Mouse (Mus musculus) hindbrain, embryonic 10.5 days (tissue): Measurements from ENCODE around the gene 1700109H08Rik. TPM values are rescaled to one million over a fixed set of nuclear protein-coding genes. Genes with fewer than 3 reads are reported as not detected.

Experiments used
- DNase-seq: peaks from one replicate; pipeline ENCODE4 v3.0.0-alpha.2; 2017; ENCODE audit warnings: low spot score
- H3K27ac ChIP-seq: fragments of 300-500 bp; sonication (generic); 2 replicates; pipeline ENCODE4 v1.5.1; 2016; ENCODE audit warnings: mild to moderate bottlenecking, moderate library complexity
- H3K27me3 ChIP-seq: fragments of 300-500 bp; sonication (generic); 2 replicates; pipeline ENCODE4 v1.6.1; 2016; ENCODE audit warnings: mild to moderate bottlenecking; ENCODE audit not compliant: poor library complexity, insufficient read depth, severe bottlenecking
- H3K36me3 ChIP-seq: fragments of 300-500 bp; sonication (generic); 2 replicates; pipeline ENCODE4 v1.6.1; 2016; ENCODE audit warnings: mild to moderate bottlenecking, moderate library complexity
- H3K4me1 ChIP-seq: fragments of 300-500 bp; sonication (generic); replicated peaks from 2 replicates; pipeline ENCODE4 v1.6.1; 2016; ENCODE audit warnings: mild to moderate bottlenecking
- H3K4me3 ChIP-seq: fragments of 300-500 bp; sonication (generic); 2 replicates; pipeline ENCODE4 v1.5.1; 2016; ENCODE audit warnings: mild to moderate bottlenecking, moderate library complexity
- H3K9me3 ChIP-seq: fragments of 300-500 bp; sonication (generic); 2 replicates; pipeline ENCODE4 v1.6.1; 2016; ENCODE audit warnings: mild to moderate bottlenecking, moderate library complexity
- WGBS: fragments of 180-500 bp; shearing (Covaris S2); methylation state at CpG from one replicate; pipeline ENCODE4 v1.1.7; 2016; 5-methylcytosine and 5-hydroxymethylcytosine counted together
- polyA plus RNA-seq: library from polyadenylated mRNA; unstranded; fragments of >200 nt; fragmentation: Nextera tagmentation; extraction: Ambion mirVana; gene quantifications from 2 replicates; pipeline ENCODE4 v1.2.1, GENCODE M21; 2016

The 1700109H08Rik gene
- polyA plus RNA-seq, 1 experiment from 2014 or later: 2.7 TPM

DNA sequence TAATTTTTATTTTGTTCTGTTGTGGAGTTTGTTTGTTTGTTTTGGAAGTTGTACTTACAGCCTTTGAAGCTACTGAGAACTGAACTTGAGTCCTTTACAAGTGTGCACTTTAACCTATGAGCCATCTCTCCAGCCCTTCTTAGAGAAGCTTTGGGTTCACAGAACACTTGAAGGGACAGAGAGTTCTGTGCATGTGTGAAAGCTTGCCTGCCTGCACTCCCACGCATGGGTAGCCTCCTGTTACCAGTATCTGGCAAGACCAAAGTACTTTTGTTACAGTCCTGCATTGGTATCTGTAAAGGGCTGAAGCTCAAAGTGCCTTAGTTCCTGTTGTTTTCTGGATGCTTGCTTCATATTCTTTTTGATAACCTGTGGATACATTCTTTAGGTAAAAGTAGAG is 25.1 kb upstream of the 1700109H08Rik start:
- 98% methylated on average over 1 of the region's 1 CpGs for WGBS
- Histone ChIP-seq H3K4me1 (peaks cover 15% of the 10 kb centered on the region), H3K27ac (no peak overlapping the region), H3K9me3 (peaks cover 6% of the 10 kb centered on the region; the same call in 1 of the 2 replicates), H3K27me3 (no peaks in the 10 kb centered on the region), H3K36me3 (peaks cover 26% of the 10 kb centered on the region), H3K4me3 (no peak overlapping the region)
- DNase-seq: no peak

DNA sequence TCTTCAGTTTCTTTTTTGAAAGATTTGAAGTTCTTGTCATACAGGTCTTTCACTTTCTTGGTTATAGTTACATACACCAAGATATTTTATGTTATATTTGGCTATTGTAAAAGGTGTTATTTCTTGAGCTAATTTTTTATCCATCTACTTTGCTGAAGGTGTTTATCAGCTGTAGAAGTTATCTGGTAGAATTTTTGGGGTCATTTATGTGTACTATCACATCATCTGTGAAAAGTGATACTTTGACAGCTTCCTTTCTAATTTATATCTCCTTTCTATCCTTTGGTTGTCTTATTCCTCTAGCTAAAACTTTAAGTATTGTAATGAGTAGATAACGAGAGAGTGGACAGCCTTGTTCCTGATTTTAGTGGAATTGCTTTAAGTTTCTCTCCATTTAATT is 19.9 kb upstream of the 1700109H08Rik start:
- Histone ChIP-seq H3K27ac (no peak overlapping the region), H3K27me3 (no peaks in the 10 kb centered on the region), H3K9me3 (no peaks in the 10 kb centered on the region), H3K36me3 (peaks cover 41% of the 10 kb centered on the region), H3K4me3 (no peak overlapping the region), H3K4me1 (no peaks in the 10 kb centered on the region)
- no peak for DNase-seq
- 96% methylated on average over 1 of the region's 1 CpGs for WGBS

DNA sequence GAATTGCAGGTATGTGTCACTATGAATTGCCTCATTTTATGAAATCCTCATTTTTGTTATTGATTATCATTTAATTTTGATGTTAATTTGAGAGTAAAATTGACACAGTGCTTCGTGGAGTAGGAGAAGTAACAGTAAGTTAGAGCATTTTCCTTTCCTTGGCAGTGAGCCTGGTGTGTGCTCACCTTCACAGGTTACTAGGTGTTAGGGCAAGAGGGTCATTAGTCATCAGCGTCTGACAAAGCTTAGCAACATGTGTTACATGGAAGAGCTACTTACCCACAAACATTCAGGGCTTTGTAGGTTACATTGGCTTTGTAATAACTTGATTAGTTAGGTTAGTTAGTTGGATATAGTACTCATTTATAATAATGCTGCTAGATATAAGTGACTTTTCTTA is 17.2 kb upstream of the 1700109H08Rik start:
- Histone ChIP-seq H3K36me3 (peaks cover 50% of the 10 kb centered on the region), H3K4me3 (no peak overlapping the region), H3K9me3 (no peaks in the 10 kb centered on the region), H3K27ac (no peak overlapping the region), H3K27me3 (no peaks in the 10 kb centered on the region), H3K4me1 (no peaks in the 10 kb centered on the region)
- DNase-seq: no peak
- 92% methylated on average over 2 of the region's 2 CpGs for WGBS

DNA sequence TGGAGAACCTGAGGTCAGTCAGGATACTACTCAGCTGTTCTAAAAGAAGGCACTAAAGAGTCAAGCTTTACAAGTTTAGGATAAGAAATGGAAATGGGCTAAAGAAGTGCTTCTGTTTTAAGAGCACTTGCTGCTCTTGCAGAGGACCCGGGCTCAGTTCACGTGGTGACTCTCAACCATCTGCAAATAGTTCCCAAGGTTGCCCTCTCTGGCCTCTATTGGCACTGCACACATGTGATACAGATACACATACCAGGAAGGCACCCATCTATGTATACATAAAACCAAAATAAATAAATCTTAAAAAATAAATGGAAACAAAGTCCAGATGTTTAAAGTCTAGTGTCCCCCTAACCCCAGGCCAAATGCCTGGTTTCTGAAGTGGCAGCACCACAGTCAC is 3.5 kb downstream of the 1700109H08Rik start:
- H3K4me3 ChIP-seq: no peak overlapping the region
- 92% methylated on average over 2 of the region's 2 CpGs for WGBS
- no peaks in the 10 kb centered on the region for H3K4me1 ChIP-seq
- DNase-seq: no peak
- peaks cover 100% of the 10 kb centered on the region for H3K36me3 ChIP-seq
- H3K27me3 ChIP-seq: no peaks in the 10 kb centered on the region
- peaks cover 12% of the 10 kb centered on the region for H3K9me3 ChIP-seq
- H3K27ac ChIP-seq: no peak overlapping the region

DNA sequence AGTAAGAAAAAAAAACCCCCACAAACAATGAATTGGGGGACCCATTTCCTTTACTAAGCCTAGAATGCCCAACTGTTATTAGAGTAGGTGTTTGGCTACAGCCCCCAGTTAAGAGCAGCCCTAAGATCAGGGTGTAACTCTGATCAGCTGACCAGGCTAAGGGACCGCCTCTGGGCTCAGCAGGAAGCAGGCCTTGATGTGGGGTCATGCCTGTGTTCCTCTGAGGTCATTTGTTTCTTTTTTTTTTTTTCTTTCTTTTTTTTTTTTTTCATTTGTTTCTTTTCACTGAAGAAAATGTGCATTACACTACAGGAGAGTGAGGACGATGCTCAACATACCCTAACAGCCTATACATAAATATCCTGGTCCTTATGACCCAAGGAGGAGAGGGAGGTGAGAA is 6.6 kb downstream of the 1700109H08Rik start:
- H3K9me3 ChIP-seq: peaks cover 12% of the 10 kb centered on the region
- no peak overlapping the region for H3K4me3 ChIP-seq
- no peaks in the 10 kb centered on the region for H3K27me3 ChIP-seq
- H3K27ac ChIP-seq: no peak overlapping the region
- H3K36me3 ChIP-seq: peaks cover 100% of the 10 kb centered on the region
- WGBS: 99% methylated on average over 2 of the region's 2 CpGs
- DNase-seq: no peak
- no peaks in the 10 kb centered on the region for H3K4me1 ChIP-seq

DNA sequence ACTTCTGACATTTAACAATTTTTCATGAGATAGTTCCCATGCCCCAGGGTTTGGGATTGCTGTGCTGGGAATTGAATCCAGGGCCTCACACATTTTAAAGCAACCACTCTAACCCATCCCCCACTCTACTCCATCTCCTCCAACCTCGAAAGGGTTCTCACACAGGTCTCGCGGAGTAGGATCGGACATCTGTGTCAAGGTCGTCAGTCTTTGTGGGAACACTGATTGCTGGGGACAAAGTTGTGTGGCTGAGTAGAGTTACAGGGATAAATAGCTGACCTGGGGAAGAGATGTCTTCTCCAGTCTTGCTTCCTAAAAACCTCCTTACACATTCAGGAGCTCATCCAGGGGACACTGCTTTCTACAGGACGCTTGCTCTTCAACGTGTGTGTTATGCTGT is 7.7 kb downstream of the 1700109H08Rik start:
- WGBS: 95% methylated on average over 7 of the region's 7 CpGs
- Histone ChIP-seq H3K27me3 (no peaks in the 10 kb centered on the region), H3K36me3 (peaks cover 100% of the 10 kb centered on the region), H3K27ac (no peak overlapping the region), H3K9me3 (peaks cover 8% of the 10 kb centered on the region), H3K4me1 (no peaks in the 10 kb centered on the region), H3K4me3 (no peak overlapping the region)
- DNase-seq: no peak

DNA sequence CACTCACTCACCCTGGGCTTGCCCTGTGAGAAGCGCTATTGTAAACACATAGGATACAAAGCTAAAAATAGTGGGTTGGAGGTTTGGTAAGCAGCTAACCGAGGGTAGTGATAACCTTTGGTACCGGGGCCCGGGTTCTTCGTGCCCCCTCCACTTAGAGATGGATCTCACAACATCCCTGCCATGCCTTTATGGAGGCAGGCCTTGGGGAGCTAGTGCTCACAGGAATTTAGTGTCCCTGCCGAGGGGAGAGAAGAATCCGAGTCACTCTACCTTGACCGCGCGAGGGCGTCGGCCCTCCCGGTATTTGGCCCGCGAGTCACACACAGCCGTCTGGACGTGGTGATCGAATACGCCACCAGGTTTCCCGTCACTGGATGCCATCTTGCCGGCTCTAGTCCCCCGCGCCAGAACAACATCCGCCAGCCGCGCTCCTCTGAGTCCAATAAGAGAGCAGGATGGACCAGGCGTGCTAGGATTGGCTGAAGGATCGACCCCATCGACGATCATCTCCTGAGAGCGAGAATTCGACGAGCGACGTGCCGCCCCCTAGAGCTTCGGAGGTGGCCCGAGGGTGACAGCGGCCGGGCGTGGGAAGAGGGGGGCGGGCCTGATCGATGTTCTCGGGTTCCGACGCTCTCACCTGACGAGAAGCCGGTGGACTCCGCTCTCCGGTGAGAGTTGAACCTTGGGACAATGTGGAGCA is 24.5 kb downstream of the 1700109H08Rik start, which contains the start of gene Pex1:
Gene Pex1 (plus strand): TSS at position 374 of the 706 bp plus-strand sequence.
- no peaks in the 10 kb centered on the region for H3K27me3 ChIP-seq
- H3K4me3 ChIP-seq: peak within 1 kb of the TSS; percentile 85
- H3K9me3 ChIP-seq: no peaks in the 10 kb centered on the region
- peak within 1 kb of the TSS; percentile 88 for H3K27ac ChIP-seq
- peak; percentile 95 for DNase-seq
- peaks cover 15% of the 10 kb centered on the region for H3K4me1 ChIP-seq
- under 1% methylated on average over 50 of the region's 50 CpGs for WGBS
- H3K36me3 ChIP-seq: peaks cover 15% of the 10 kb centered on the region

DNA sequence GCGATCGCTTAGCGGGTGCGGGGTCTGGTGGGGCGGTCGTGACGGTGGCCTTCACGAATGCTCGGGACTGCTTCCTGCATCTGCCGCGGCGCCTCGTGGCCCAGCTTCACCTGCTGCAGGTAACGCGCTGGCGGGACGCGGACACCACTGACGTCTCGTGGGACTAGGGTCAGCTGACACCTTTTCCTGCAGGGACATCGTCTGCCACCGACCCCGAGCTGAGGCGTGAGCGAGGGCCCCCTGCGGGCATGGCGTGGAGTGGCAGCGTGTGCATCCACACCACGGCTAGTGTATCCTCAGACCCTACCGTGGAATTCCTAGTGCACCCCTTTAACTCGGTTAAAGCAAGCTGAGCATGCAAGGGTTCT is 25.0 kb downstream of the 1700109H08Rik start, which contains the start of gene Rbm48:
Gene Rbm48 (minus strand): TSS at position 187 of the 368 bp plus-strand sequence.
- Histone ChIP-seq H3K27ac (peak within 1 kb of the TSS; percentile 88), H3K9me3 (no peaks in the 10 kb centered on the region), H3K4me1 (peaks cover 15% of the 10 kb centered on the region), H3K36me3 (peaks cover 10% of the 10 kb centered on the region), H3K27me3 (no peaks in the 10 kb centered on the region), H3K4me3 (peak within 1 kb of the TSS; percentile 85)
- WGBS: under 1% methylated on average over 31 of the region's 31 CpGs
- DNase-seq: peak; percentile 77

DNA sequence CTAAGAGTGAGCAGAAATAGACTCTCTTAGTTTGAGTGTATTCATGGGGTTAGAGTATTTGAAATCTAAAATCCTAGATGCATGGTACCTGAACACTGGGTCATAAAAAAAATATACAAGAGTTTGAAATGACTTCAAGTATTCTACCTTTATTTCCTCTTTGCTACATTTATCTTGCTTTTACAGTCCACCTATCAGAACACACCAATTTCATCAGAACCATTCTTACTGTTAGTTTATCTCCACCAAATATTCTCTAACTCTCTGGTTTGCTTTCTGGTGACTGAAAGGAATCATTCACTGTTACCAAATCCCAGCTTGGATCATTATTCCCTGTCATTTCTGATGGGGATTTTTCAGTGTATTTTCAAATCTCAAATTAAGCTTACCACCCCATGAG is 25.8 kb downstream of the 1700109H08Rik start:
- no peaks in the 10 kb centered on the region for H3K9me3 ChIP-seq
- no peak for DNase-seq
- no peaks in the 10 kb centered on the region for H3K27me3 ChIP-seq
- H3K36me3 ChIP-seq: 0 out of 2 replicates have a peak, but pooled peaks cover 3% of the 10 kb centered on the region
- peaks cover 15% of the 10 kb centered on the region for H3K4me1 ChIP-seq
- no peak overlapping the region for H3K27ac ChIP-seq
- peak overlapping the region; percentile 85 for H3K4me3 ChIP-seq

DNA sequence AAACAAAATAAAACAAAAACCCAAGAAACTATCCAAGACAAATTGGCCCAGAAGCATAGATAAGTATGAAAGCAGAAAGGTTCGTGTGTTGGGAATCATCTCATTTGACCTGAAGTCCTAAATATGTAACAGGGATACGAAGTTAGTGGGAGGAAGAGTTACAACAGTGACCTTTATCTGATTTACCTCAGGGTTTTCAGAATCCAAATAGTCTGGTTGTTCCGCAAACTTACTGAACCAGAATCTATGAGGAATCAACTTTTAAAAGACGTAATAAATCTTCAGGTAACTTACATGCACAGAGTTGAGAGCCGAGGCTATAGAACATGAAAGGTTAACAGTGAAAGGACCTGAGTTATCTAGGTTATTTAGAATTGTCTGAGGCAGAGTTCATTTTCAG is 27.4 kb downstream of the 1700109H08Rik start:
- WGBS: 93% methylated on average over 5 of the region's 5 CpGs
- Histone ChIP-seq H3K4me1 (peaks cover 15% of the 10 kb centered on the region), H3K9me3 (no peaks in the 10 kb centered on the region), H3K4me3 (no peak overlapping the region), H3K27ac (no peak overlapping the region), H3K36me3 (0 out of 2 replicates have a peak, but pooled peaks cover under 1% of the 10 kb centered on the region), H3K27me3 (no peaks in the 10 kb centered on the region)
- DNase-seq: no peak

DNA sequence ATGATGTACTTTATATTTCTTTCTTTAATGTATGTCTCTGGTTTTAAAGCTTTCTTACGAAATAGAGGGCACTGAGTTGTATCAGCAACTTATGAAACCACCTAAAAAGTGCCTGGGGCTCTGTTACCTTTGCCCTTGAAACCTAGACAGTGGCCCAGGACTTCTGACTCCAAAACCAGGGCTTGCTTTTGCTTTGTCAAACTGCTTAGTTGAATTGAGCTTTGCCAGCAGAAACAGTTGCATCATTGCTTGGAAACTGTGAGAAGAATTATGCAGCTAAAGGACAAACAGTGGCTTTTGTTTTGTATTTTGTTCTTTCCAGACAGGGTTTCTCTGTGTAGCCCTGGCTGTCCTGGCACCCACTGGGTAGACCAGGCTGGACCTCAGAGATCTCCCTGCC is 28.9 kb downstream of the 1700109H08Rik start:
- 84% methylated on average over 1 of the region's 1 CpGs for WGBS
- H3K9me3 ChIP-seq: no peaks in the 10 kb centered on the region
- H3K4me1 ChIP-seq: peaks cover 8% of the 10 kb centered on the region
- peaks cover 11% of the 10 kb centered on the region for H3K36me3 ChIP-seq
- no peak overlapping the region for H3K4me3 ChIP-seq
- no peaks in the 10 kb centered on the region for H3K27me3 ChIP-seq
- DNase-seq: no peak
- no peak overlapping the region for H3K27ac ChIP-seq

DNA sequence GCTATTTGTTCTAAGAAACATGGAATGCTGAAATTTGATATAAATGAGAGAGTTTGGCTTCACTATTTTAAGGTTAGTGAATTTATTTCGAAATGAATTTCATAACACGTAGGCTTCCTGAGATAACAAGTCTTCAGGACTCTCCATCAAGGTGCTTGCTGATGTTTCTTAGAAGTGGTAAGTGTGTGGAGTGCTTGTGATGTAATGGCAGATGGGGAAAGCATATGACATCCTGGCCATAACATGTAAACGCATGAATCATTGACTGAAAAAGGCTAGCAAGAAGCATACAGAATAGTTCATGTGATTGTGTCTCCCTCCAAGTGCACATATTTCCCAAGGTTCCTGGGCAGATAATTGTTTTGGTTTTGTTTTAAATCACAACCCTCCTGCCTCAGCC is 29.4 kb downstream of the 1700109H08Rik start:
- no peak overlapping the region for H3K4me3 ChIP-seq
- H3K36me3 ChIP-seq: peaks cover 16% of the 10 kb centered on the region
- H3K27ac ChIP-seq: no peak overlapping the region
- no peaks in the 10 kb centered on the region for H3K9me3 ChIP-seq
- H3K4me1 ChIP-seq: peaks cover 6% of the 10 kb centered on the region
- WGBS: 89% methylated on average over 3 of the region's 3 CpGs
- no peaks in the 10 kb centered on the region for H3K27me3 ChIP-seq
- no peak for DNase-seq

DNA sequence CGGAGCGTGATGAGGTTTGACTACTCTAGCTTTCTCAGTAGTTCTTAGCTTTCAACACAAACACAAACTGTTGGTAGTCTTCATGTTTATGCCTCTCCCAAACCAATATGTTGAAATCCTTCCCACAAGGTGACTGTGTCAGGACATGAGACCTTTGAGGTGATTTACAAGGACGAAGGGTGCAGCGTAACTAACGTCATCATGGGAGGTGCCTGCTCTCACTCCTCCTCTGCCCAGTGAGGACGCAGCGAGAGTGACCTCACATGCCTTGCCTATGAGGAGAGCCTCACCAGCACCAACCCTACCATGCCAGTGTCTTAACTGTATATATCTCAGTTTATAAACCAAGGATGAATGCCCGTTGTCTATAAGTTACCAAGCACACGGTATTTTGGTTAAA is 35.7 kb downstream of the 1700109H08Rik start:
- H3K27ac ChIP-seq: no peak overlapping the region
- peaks cover under 1% of the 10 kb centered on the region; the same call in 1 of the 2 replicates for H3K9me3 ChIP-seq
- no peak overlapping the region for H3K4me3 ChIP-seq
- DNase-seq: no peak
- H3K36me3 ChIP-seq: peaks cover 61% of the 10 kb centered on the region
- no peaks in the 10 kb centered on the region for H3K4me1 ChIP-seq
- WGBS: 97% methylated on average over 9 of the region's 9 CpGs
- H3K27me3 ChIP-seq: no peaks in the 10 kb centered on the region
